Mouse (Mus musculus) heart, postnatal 4 days (tissue): ENCODE measurements around the gene Gm49333. TPM values are rescaled to one million over a fixed set of nuclear protein-coding genes. Genes with fewer than 3 reads are reported as not detected.

Source experiments
- DNase-seq: peaks from one replicate; pipeline ENCODE4 v3.0.0; 2021
- total RNA-seq, 2 experiments: library from RNA; stranded (reverse); gene quantifications; 2 replicates each; pipeline ENCODE4 v1.2.3; 2021

Gene Gm49333
- not detected for total RNA-seq

GRCm38 (mm10) chr16:20611357-20612227 lies at the start of gene Gm49333, which contains the start of the genes Eef1akmt4 and Alg3:
Gene Gm49333 (plus strand): TSS chr16:20611610.
Gene Eef1akmt4 (plus strand): TSS chr16:20611593.
Gene Alg3 (minus strand): TSS chr16:20611735.
- peak; percentile 88 for DNase-seq

GRCm38 (mm10) chr16:20565075-20565474 lies 46.3 kb upstream of the Gm49333 start:
- DNase-seq: no peak

GRCm38 (mm10) chr16:20589366-20589938 lies 22.0 kb upstream of the Gm49333 start, which contains the start of gene Vwa5b2:
Gene Vwa5b2 (plus strand): TSS chr16:20589471.
- DNase-seq: no peak

- peak; percentile 21 for DNase-seq
Measured at GRCm38 (mm10) chr16:20589939-20590679, 21.3 kb upstream of the Gm49333 start.

GRCm38 (mm10) chr16:20590680-20591038 lies 20.8 kb upstream of the Gm49333 start:
- DNase-seq: no peak

- DNase-seq: no peak
Measured at GRCm38 (mm10) chr16:20591076-20591705, 20.2 kb upstream of the Gm49333 start.

- DNase-seq: no peak
Measured at GRCm38 (mm10) chr16:20595060-20595673, 16.2 kb upstream of the Gm49333 start.

- no peak for DNase-seq
Measured at GRCm38 (mm10) chr16:20595737-20596136, 15.7 kb upstream of the Gm49333 start.

- no peak for DNase-seq
Measured at GRCm38 (mm10) chr16:20596687-20597441, 14.5 kb upstream of the Gm49333 start.

- no peak for DNase-seq
Measured at GRCm38 (mm10) chr16:20600511-20600910, 10.9 kb upstream of the Gm49333 start.

GRCm38 (mm10) chr16:20604705-20605104 lies 6.7 kb upstream of the Gm49333 start:
- no peak for DNase-seq

GRCm38 (mm10) chr16:20610501-20611356 lies 681 bp upstream of the Gm49333 start:
- peak; percentile 82 for DNase-seq

GRCm38 (mm10) chr16:20619541-20620398 lies 8.4 kb downstream of the Gm49333 start:
- DNase-seq: peak; percentile 48

- no peak for DNase-seq
Measured at GRCm38 (mm10) chr16:20620399-20620735, 9.0 kb downstream of the Gm49333 start.

- DNase-seq: peak; percentile 36
Measured at GRCm38 (mm10) chr16:20620751-20621190, 9.4 kb downstream of the Gm49333 start.

GRCm38 (mm10) chr16:20621191-20621990 lies 10.0 kb downstream of the Gm49333 start, which contains the start of gene Camk2n2:
Gene Camk2n2 (minus strand): TSS chr16:20621287.
- DNase-seq: peak; percentile 58

- peak; percentile 49 for DNase-seq
Measured at GRCm38 (mm10) chr16:20621991-20622685, 10.7 kb downstream of the Gm49333 start.

GRCm38 (mm10) chr16:20623211-20623610 lies 11.8 kb downstream of the Gm49333 start:
- no peak for DNase-seq
